Mouse (Mus musculus) lung, embryonic 14.5 days (tissue): ENCODE data around the gene Nid1. TPM values are rescaled to one million over a fixed set of nuclear protein-coding genes. Genes with fewer than 3 reads are reported as not detected.
"Not testable (repeated sequence)": the region's sequence is repeated elsewhere in the genome, so short reads cannot be mapped to it uniquely, and the experiment has no call there.

ENCODE experiments used
- ATAC-seq: fragments of 200-750 bp; cut with Nextera tagmentation; 2 replicates; pipeline ENCODE4 v1.8.0; 2017; ENCODE audit warnings: mild to moderate bottlenecking, moderate TSS enrichment, moderate library complexity; ENCODE audit not compliant: insufficient read depth
- DNase-seq: peaks from one replicate; pipeline ENCODE4 v3.0.0-alpha.2; 2015
- H3K27ac ChIP-seq: fragments of 300-500 bp; sonication (generic); 2 replicates; pipeline ENCODE4 v1.5.1; 2014; ENCODE audit warnings: low read depth, mild to moderate bottlenecking, moderate library complexity
- H3K27me3 ChIP-seq: fragments of 300-500 bp; sonication (generic); 2 replicates; pipeline ENCODE4 v1.6.1; 2014; ENCODE audit warnings: low read length, control low read depth; ENCODE audit not compliant: insufficient read depth
- H3K36me3 ChIP-seq: fragments of 300-500 bp; sonication (generic); 2 replicates; pipeline ENCODE4 v1.6.1; 2014; ENCODE audit warnings: control low read depth; ENCODE audit not compliant: insufficient read depth
- H3K4me1 ChIP-seq: fragments of 300-500 bp; sonication (generic); 2 replicates; pipeline ENCODE4 v1.6.1; 2014; ENCODE audit warnings: antibody characterized with exemption, control low read depth; ENCODE audit not compliant: insufficient read depth
- H3K4me2 ChIP-seq: fragments of 300-500 bp; sonication (generic); 2 replicates; pipeline ENCODE4 v1.6.1; 2014; ENCODE audit warnings: mild to moderate bottlenecking
- H3K4me3 ChIP-seq: fragments of 300-500 bp; sonication (generic); 2 replicates; pipeline ENCODE4 v1.5.1; 2014; ENCODE audit warnings: low read depth, low read length
- H3K9ac ChIP-seq: fragments of 300-500 bp; sonication (generic); 2 replicates; pipeline ENCODE4 v1.6.1; 2014
- H3K9me3 ChIP-seq: fragments of 300-500 bp; sonication (generic); 2 replicates; pipeline ENCODE4 v1.6.1; 2016; ENCODE audit warnings: low read depth, low read length, control low read depth
- WGBS: fragments of 180-500 bp; shearing (Covaris S2); extraction: QIAGEN DNeasy Blood & Tissue Kit; methylation state at CpG from one replicate; pipeline ENCODE4 v1.1.7; 2014; 5-methylcytosine and 5-hydroxymethylcytosine counted together
- polyA plus RNA-seq: library from polyadenylated mRNA; unstranded; fragments of >200 nt; fragmentation: Nextera tagmentation; extraction: Ambion mirVana; gene quantifications from 2 replicates; pipeline ENCODE4 v1.2.1, GENCODE M21; 2014

Nid1 gene
- polyA plus RNA-seq: 160 and 173 TPM in 2 replicates

DNA sequence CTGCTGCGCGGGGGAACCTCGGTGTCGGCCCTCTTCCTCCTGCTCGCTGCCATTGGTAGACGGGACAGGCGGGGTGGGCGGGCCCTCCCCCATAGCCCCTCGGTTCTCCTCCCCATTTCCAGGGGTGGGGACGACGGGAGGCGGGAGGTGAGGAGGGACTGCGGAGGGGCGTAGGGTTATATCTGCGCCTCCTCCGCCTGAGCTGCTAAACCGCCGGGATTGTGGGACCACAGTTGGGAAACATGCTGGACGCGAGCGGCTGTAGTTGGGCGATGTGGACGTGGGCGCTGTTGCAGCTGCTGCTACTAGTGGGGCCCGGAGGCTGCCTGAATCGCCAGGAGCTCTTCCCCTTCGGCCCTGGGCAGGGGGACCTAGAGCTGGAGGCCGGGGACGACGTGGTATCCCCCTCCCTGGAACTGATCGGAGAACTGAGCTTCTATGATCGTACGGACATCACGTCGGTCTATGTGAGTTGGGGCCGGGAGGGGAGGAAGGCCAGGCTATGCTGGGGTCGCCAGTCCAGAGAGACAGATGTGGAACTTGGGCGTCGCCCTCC, at the start of gene Nid1:
TSS of gene Nid1 (plus strand) at position 92 of the 556 bp plus-strand sequence.
- H3K4me1 ChIP-seq, H3K36me3 ChIP-seq, H3K27ac ChIP-seq, H3K9ac ChIP-seq, H3K27me3 ChIP-seq, H3K9me3 ChIP-seq: not testable (repeated sequence)
- Histone ChIP-seq H3K4me2 (peak within 1 kb of the TSS; percentile 45), H3K4me3 (peak within 1 kb of the TSS; percentile 27)
- DNase-seq (peak; percentile 55), ATAC-seq (peak; percentile 87)
- WGBS: under 1% methylated on average over 25 of the region's 39 CpGs

- ATAC-seq: peak; percentile 91
- not testable (repeated sequence) for H3K9me3 ChIP-seq, H3K9ac ChIP-seq, H3K4me1 ChIP-seq, H3K27ac ChIP-seq, H3K27me3 ChIP-seq, H3K36me3 ChIP-seq
- Histone ChIP-seq H3K4me3 (peak within 1 kb of the TSS; percentile 33), H3K4me2 (peak within 1 kb of the TSS; percentile 57)
- DNase-seq: peak; percentile 65
- WGBS: under 1% methylated on average over 40 of the region's 78 CpGs
Measured at GRCm38 (mm10) chr13:13393228-13394095, 43.9 kb upstream of the Nid1 start, which contains the start of gene Gpr137b. TSS of gene Gpr137b (minus strand) at chr13:13394014.

DNA sequence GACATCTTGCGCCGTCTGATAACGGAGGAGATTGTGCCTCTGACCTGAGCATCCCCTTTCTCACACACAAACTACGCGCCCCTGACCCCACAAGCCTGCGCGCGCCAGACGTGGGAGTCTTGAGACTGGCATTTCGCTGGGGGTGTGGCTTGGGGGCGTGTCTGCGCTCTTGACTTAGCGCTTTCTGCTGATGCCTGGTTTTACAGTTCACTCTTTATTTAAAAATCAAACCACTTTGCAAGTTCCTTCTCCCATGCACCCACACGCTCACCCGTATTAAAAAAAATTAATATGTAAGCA, 43.3 kb upstream of the Nid1 start:
- not testable (repeated sequence) for H3K27me3 ChIP-seq, H3K9ac ChIP-seq, H3K36me3 ChIP-seq, H3K9me3 ChIP-seq, H3K27ac ChIP-seq, H3K4me1 ChIP-seq
- Histone ChIP-seq H3K4me2 (peak overlapping the region; percentile 57), H3K4me3 (peak overlapping the region; percentile 33)
- DNase-seq (peak; percentile 70), ATAC-seq (peak; percentile 69; the same call in 1 of the 2 replicates)
- WGBS: 0% methylated on average over 13 of the region's 15 CpGs

- not testable (repeated sequence) for H3K36me3 ChIP-seq, H3K4me3 ChIP-seq, DNase-seq, H3K27ac ChIP-seq, H3K4me1 ChIP-seq, H3K9ac ChIP-seq, H3K9me3 ChIP-seq, ATAC-seq, H3K4me2 ChIP-seq, H3K27me3 ChIP-seq
- WGBS: 72% methylated on average over 3 of the region's 3 CpGs
Measured at GRCm38 (mm10) chr13:13400851-13401250, 36.5 kb upstream of the Nid1 start.

GRCm38 (mm10) chr13:13402818-13403217, 34.5 kb upstream of the Nid1 start:
- not testable (repeated sequence) for H3K36me3 ChIP-seq, ATAC-seq, H3K4me1 ChIP-seq, H3K4me3 ChIP-seq, H3K9me3 ChIP-seq, H3K27ac ChIP-seq, H3K4me2 ChIP-seq, DNase-seq, H3K9ac ChIP-seq, H3K27me3 ChIP-seq
- 58% methylated on average over 5 of the region's 5 CpGs for WGBS

DNA sequence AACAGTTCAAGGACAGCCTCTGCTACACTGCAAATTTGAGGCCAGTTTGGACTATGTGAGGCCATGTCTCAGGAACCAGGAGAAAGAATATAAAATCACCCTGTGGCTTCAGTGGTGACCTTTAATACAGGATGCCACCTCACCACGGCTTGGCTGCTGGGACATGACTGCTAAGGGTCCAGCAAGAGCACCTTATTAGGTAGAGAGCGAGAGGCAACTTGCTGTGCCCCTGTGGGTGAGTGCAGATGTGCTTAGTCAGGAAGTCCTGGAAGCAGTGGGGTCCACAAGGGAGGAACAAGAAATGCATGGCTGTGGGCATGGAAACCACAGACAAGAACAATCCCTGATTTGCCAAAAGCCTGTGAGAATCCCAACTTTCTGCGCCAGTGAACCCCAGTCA, 34.0 kb upstream of the Nid1 start:
- H3K9ac ChIP-seq, H3K4me2 ChIP-seq, H3K4me3 ChIP-seq, H3K36me3 ChIP-seq, ATAC-seq, DNase-seq, H3K27me3 ChIP-seq, H3K4me1 ChIP-seq, H3K9me3 ChIP-seq, H3K27ac ChIP-seq: not testable (repeated sequence)
- WGBS: 86% methylated on average over 2 of the region's 3 CpGs

DNA sequence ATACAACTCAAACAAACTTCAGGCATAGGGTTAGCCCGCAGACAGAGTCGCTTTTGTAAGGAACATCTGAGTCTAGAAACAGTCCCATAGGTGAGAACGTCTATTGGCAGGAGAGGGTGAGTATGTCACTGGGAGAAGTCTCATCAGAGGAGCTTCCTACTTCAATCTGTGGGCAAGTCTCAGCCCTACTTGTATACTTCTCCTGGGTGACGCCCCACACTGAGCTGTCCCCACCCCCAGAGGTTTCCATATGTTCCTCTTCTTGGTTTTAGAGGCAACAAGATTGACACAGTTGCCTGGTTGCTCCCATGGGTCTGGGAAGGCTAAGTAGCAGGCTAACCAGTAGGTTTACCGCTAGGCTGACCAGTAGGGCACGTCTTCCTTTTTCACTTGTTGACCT, 33.5 kb upstream of the Nid1 start:
- H3K27me3 ChIP-seq, H3K4me1 ChIP-seq, H3K9ac ChIP-seq, H3K4me3 ChIP-seq, ATAC-seq, DNase-seq, H3K4me2 ChIP-seq, H3K27ac ChIP-seq, H3K36me3 ChIP-seq, H3K9me3 ChIP-seq: not testable (repeated sequence)
- WGBS: 86% methylated on average over 3 of the region's 6 CpGs

DNA sequence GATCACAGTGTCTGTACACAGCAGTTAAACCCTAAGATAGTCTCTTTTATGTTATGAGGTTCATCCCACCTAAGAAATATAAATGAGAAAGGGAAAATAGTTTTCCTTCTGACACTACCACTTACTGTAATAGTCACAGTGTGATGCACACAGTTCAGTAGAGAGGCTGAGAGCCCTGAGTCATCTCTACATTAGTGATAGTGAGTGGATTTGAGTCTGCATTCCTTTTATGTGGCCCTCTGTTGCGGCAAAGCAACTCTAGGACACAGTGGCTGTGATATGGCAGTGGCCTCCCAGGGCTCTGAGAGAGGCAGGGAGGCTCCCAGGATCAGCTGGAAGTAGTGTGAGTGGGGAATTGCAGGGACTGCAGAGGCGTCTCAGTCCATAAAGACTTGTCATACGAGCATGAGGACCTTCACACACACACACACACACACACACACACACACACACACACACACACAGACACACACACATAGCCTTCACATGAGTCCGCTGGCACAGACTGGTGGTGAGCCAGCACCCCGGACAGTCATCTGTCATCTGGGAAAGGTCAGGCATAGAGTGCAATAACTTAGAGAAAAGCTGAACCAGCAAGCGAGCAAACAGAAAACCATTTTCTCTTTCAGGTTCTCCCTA, 32.7 kb upstream of the Nid1 start:
- ATAC-seq, H3K27ac ChIP-seq, H3K9ac ChIP-seq, H3K4me1 ChIP-seq, H3K4me2 ChIP-seq, H3K27me3 ChIP-seq, H3K36me3 ChIP-seq, H3K9me3 ChIP-seq, DNase-seq, H3K4me3 ChIP-seq: not testable (repeated sequence)
- 56% methylated on average over 6 of the region's 6 CpGs for WGBS

DNA sequence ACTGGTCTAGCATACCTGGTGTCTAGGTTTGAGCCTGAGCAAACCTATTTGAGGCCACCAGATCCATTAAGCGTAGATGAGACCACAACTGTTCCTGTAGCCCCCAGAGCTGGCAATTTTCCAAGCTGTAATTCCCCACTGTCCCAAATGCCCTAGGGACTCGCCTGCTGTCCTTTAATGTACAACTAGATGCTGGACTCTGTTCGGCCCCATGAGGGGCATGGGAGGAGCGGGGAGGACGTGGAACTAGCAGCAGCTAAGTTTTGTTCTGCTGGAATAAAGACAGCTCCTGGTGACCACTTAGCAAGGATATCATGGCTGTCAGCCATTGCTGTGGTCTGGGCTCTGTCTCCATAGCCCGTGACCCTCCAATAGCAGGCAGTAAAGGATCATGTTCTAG, 31.8 kb upstream of the Nid1 start:
- H3K27ac ChIP-seq, H3K9me3 ChIP-seq, H3K4me2 ChIP-seq, H3K4me1 ChIP-seq, H3K4me3 ChIP-seq, DNase-seq, H3K27me3 ChIP-seq, H3K9ac ChIP-seq, ATAC-seq, H3K36me3 ChIP-seq: not testable (repeated sequence)
- no CpG with 5 or more reads among the region's 6 CpGs for WGBS
